9 mouse cellular contexts compared by ENCODE assay signal in the genomic region with DNA sequence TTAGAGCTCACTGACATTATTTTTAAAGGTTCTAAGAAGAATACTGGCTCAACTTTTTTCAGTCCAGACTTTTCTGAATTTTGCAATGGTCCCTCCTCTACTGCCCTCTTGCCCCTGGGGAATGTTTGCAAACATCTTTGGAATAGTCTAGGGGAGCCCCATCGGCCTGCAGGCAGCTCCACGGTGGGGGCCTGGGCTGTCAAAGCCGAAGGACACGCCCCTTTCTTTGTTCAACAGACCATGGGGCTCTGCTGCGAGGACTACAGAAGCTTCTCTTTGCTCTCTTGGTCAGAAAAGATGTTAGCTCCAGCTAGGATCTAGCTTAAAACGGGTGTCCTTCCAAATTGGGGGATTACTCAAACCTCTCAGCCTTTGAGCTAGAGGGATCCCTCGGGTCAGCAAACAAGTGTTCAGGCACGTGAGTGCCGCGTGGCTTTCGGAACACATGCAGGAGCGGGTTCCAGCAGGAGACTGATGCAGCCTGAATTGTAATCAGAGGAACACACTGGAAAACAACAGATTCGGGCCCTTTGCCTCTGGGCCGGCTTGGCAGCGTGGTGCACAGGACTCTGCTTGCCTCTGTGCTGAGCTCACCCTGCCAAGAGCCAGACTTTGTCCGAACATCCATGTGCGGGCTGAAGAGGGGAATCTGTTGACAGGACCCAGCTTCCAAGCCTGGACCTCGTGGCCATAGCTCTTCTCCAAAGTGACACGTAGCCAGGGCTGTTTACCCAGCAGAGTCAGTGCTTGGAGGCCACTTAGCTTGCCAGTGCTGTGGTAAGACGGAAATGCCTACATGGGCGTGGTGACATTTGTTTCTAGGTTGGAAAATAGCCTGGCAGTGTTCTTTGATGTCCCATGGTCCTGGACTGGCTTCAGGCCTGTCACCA. TPM values are rescaled to one million over a fixed set of nuclear protein-coding genes. Genes with fewer than 3 reads are reported as not detected.
DNase-seq lines count a peak whose midpoint lies in the region; ATAC-seq and TF ChIP-seq lines count a peak whose summit lies in the region.
"Had no signal": no experiment of that assay in that cellular context is flagged by ENCODE, and none has a peak within 500 bp of the region (broad histone marks: within the 10 kb centered on the region; RNA-seq: fewer than 3 reads in every experiment).

No protein-coding gene starts in this region.

- peak; percentile 65 for DNase-seq in kidney, adult 2 months
- peak; percentile 49 to 52 for DNase-seq in cerebellum, postnatal 10 days
- peak; percentile 84 to 88 for DNase-seq in gastrocnemius, adult 8-10 months (ENCODE audit: low spot score in 2 of 2)
- DNase-seq in kidney, postnatal 25 days: peak; percentile 41 to 83
- peak; percentile 81 for DNase-seq in lung, postnatal 25 days (ENCODE audit: low spot score)
- DNase-seq in urinary bladder, postnatal 36 days (ENCODE audit: low spot score in 2 of 2): peak; percentile 58 to 87
- no peak for DNase-seq in thymus, postnatal 0 days (ENCODE audit: low spot score)
- DNase-seq: lung, embryonic 14.5 days had no signal

- TF ChIP-seq POLR2A in kidney, adult 2 months (IDR thresholded peaks at IDR 0.05; ENCODE audit: low read depth, low read length): no peak

- H3K4me2 ChIP-seq in kidney, embryonic 14.5 days (replicated peaks; ENCODE audit: low read depth, low read length): no peak overlapping the region
- H3K4me2 ChIP-seq: lung, embryonic 14.5 days had no signal

- H3K27ac ChIP-seq in kidney, adult 2 months (ENCODE audit: insufficient read depth, low read depth, low read length): no peak overlapping the region
- no peak overlapping the region for H3K27ac ChIP-seq in kidney, embryonic 14.5 days (ENCODE audit: low read depth, low read length)

- ATAC-seq in kidney, embryonic 14.5 days (ENCODE audit: low FRiP score, low TSS enrichment): no peak

- H3K9me3 ChIP-seq in kidney, embryonic 14.5 days (ENCODE audit: control insufficient read depth, low read length): no peaks in the 10 kb centered on the region

- 43% methylated on average over 21 of the region's 21 CpGs for WGBS in kidney, adult 2 months
- WGBS in kidney, embryonic 14.5 days: 53% methylated on average over 21 of the region's 21 CpGs

- H3K4me3 ChIP-seq in kidney, adult 2 months (ENCODE audit: insufficient read depth, low read depth, low read length): no peak overlapping the region
- no peak overlapping the region for H3K4me3 ChIP-seq in kidney, embryonic 14.5 days (ENCODE audit: low read length)

- no peaks in the 10 kb centered on the region for H3K36me3 ChIP-seq in kidney, adult 2 months (ENCODE audit: control insufficient read depth, insufficient read depth, low read length)
- no peaks in the 10 kb centered on the region for H3K36me3 ChIP-seq in kidney, embryonic 14.5 days (ENCODE audit: control insufficient read depth, insufficient read depth, low read length)

- H3K27me3 ChIP-seq in kidney, adult 2 months (replicated peaks; ENCODE audit: control insufficient read depth, insufficient read depth, low read length): no peaks in the 10 kb centered on the region
- no peaks in the 10 kb centered on the region for H3K27me3 ChIP-seq in kidney, embryonic 14.5 days (ENCODE audit: control insufficient read depth, insufficient read depth, low read length)

- no peak overlapping the region for H3K9ac ChIP-seq in kidney, embryonic 14.5 days (ENCODE audit: low read depth, low read length)
- H3K9ac ChIP-seq: lung, embryonic 14.5 days had no signal

- TF ChIP-seq CTCF in kidney, adult 2 months (conservative IDR thresholded peaks at IDR 0.05; ENCODE audit: insufficient read depth, insufficient read length, low read depth, low read length): no peak

- H3K4me1 ChIP-seq in kidney, adult 2 months (ENCODE audit: control insufficient read depth, insufficient read depth, low read length): no peaks in the 10 kb centered on the region
- H3K4me1 ChIP-seq in kidney, embryonic 14.5 days (ENCODE audit: control insufficient read depth, insufficient read depth, low read length): 0 out of 2 replicates have a peak, but pooled peaks cover 7% of the 10 kb centered on the region

RNA-seq across cellular contexts. Expression of a gene that starts 47.0 kb away (rescaled TPM):
- 2.9 and 4.8 TPM in 2 replicates for polyA plus RNA-seq in kidney, adult 2 months (2012; rRNA removed)
- polyA plus RNA-seq in kidney, embryonic 14.5 days (2014; fragmentation: Nextera tagmentation; extraction: Ambion mirVana): 0.93 and 1.9 TPM in 2 replicates
- 1 to 10 TPM in 2 of 4 experiments, under 1 TPM in 2; 0.56 to 1.3 (median 1.1) TPM for total RNA-seq in gastrocnemius, adult 8-10 months (2022)
- 0.43 and 0.68 TPM in 2 replicates for polyA plus RNA-seq in thymus, postnatal 0 days (2015; fragmentation: Nextera tagmentation; extraction: Ambion mirVana)
